Comparison of ENCODE assay signal across 9 mouse cellular contexts in the genomic region with DNA sequence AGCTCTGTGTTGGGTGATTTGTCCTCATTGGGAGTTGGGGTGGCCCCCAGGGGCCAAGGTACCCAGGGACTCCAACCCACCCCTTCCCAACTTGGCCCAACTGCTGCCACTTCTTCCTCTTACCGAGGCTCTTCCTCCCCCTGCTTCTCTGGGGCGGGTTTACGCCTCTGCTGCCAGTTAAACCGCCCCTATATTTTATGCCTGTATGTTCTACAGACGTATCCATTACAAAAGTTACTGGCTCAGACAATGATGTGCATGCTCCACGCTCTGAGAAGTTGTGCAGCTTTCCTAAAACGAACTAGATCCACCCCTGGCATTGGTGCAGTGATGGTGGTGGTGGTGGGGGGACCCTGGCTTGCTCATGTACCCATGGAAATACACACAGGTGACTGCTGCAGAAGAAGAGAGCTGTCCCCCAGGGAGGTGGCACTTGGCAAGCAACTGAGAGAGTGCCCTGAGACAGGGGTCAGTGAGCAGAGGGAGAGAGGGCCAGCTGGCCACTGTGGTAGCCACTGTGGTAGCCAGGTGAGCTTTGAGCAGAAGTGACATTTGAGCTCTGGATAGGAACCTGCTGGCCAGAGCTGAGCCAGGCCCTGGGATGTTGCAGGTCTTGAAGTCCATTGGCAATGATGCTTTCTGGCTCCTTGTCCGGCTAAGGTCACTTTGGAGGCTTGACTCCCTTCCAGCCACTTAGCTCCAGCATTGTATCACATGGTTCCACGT. TPM values are rescaled to one million over a fixed set of nuclear protein-coding genes. Genes with fewer than 3 reads are reported as not detected.
DNase-seq lines count a peak whose midpoint lies in the region; ATAC-seq and TF ChIP-seq lines count a peak whose summit lies in the region.
"Had no signal": no experiment of that assay in that cellular context is flagged by ENCODE, and none has a peak within 500 bp of the region (broad histone marks: within the 10 kb centered on the region; RNA-seq: fewer than 3 reads in every experiment).

No protein-coding gene starts in this region.

- H3K27ac ChIP-seq in bone marrow, adult 2 months (ENCODE audit: control insufficient read depth, insufficient read depth, low read depth, low read length, poor library complexity): peak overlapping the region; percentile 82
- H3K27ac ChIP-seq in liver, embryonic 11.5 days (ENCODE audit: low read depth, low read length): no peak overlapping the region
- H3K27ac ChIP-seq: embryonic facial prominence, embryonic 13.5 days had no signal

- DNase-seq in gastrocnemius, postnatal 14 days: peak; percentile 53
- DNase-seq in gastrocnemius, postnatal 10 days: no peak
- DNase-seq in cerebellum, postnatal 25 days: peak; percentile 51 to 54
- DNase-seq in liver, embryonic 11.5 days (ENCODE audit: low spot score): no peak
- DNase-seq in ovary, postnatal 14 days (ENCODE audit: low spot score): no peak
- DNase-seq in spleen, adult 12 weeks (ENCODE audit: low spot score): no peak

- 0 out of 2 replicates have a peak overlapping the region, but pooled peaks have one; percentile 14 for H3K9ac ChIP-seq in liver, embryonic 11.5 days (ENCODE audit: low read depth, low read length)
- H3K9ac ChIP-seq: embryonic facial prominence, embryonic 13.5 days; lung, embryonic 15.5 days had no signal

- H3K9me3 ChIP-seq in liver, embryonic 11.5 days (ENCODE audit: control insufficient read depth, low read length): no peaks in the 10 kb centered on the region
- H3K9me3 ChIP-seq: embryonic facial prominence, embryonic 13.5 days; lung, embryonic 15.5 days had no signal

- TF ChIP-seq CTCF in bone marrow, adult 2 months (IDR thresholded peaks at IDR 0.05; ENCODE audit: control insufficient read depth, insufficient read depth, low read length): no peak

- no peak for TF ChIP-seq POLR2A in bone marrow, adult 2 months (IDR thresholded peaks at IDR 0.05; ENCODE audit: borderline replicate concordance, control insufficient read depth, low read depth, low read length)

- intact Hi-C loops in gastrocnemius, postnatal 14 days (cut with DNase I; ENCODE audit: low total_unique reads): no loop called here

- H3K27me3 ChIP-seq in liver, embryonic 11.5 days (replicated peaks; ENCODE audit: control insufficient read depth, insufficient read depth, low read length): no peaks in the 10 kb centered on the region; the same call in 1 of the 2 replicates
- H3K27me3 ChIP-seq: embryonic facial prominence, embryonic 13.5 days; lung, embryonic 15.5 days had no signal

- 34% methylated on average over 9 of the region's 9 CpGs for WGBS in bone marrow, adult 2 months
- 76% methylated on average over 9 of the region's 9 CpGs for WGBS in liver, embryonic 11.5 days

- ATAC-seq in liver, embryonic 11.5 days (replicated peaks; ENCODE audit: low FRiP score): no peak

- H3K4me3 ChIP-seq in bone marrow, adult 2 months (replicated peaks; ENCODE audit: control insufficient read depth, low read depth, low read length): no peak overlapping the region
- H3K4me3 ChIP-seq in liver, embryonic 11.5 days (ENCODE audit: low read depth, low read length): no peak overlapping the region
- H3K4me3 ChIP-seq: embryonic facial prominence, embryonic 13.5 days; lung, embryonic 15.5 days had no signal

- H3K4me1 ChIP-seq in bone marrow, adult 2 months (ENCODE audit: control insufficient read depth, insufficient read depth, low read length): peaks cover 16% of the 10 kb centered on the region
- peaks cover 26% of the 10 kb centered on the region for H3K4me1 ChIP-seq in liver, embryonic 11.5 days (replicated peaks; ENCODE audit: control insufficient read depth, insufficient read depth, low read length)

- no peaks in the 10 kb centered on the region for H3K36me3 ChIP-seq in liver, embryonic 11.5 days (ENCODE audit: control insufficient read depth, insufficient read depth, low read length)
- H3K36me3 ChIP-seq: embryonic facial prominence, embryonic 13.5 days; lung, embryonic 15.5 days had no signal

- no peak overlapping the region for H3K4me2 ChIP-seq in liver, embryonic 11.5 days
- H3K4me2 ChIP-seq: embryonic facial prominence, embryonic 13.5 days; lung, embryonic 15.5 days had no signal

RNA-seq across cellular contexts. Expression of a gene that starts 18.2 kb away (rescaled TPM):
- 10 to 100 TPM; 64.9 to 70.5 TPM for total RNA-seq in gastrocnemius, postnatal 14 days (2021)
- 10 to 100 TPM; 66.8 to 73.4 TPM for total RNA-seq in gastrocnemius, postnatal 10 days (2021)
- polyA plus RNA-seq in bone marrow, adult 2 months (2011; ENCODE audit: insufficient read depth, insufficient read length, low replicate concordance, missing spikeins): 55.1 and 57.9 TPM in 2 replicates
- polyA plus RNA-seq in liver, embryonic 11.5 days (2014; fragmentation: Nextera tagmentation; extraction: Ambion mirVana): 17.3 and 22.2 TPM in 2 replicates

Comparison
In these comparisons a context has a peak if more than half of its experiments do, and no peak if none do; other contexts are left out.
1. DNase-seq: peak in gastrocnemius, postnatal 14 days (single experiment) and cerebellum, postnatal 25 days (2 of 2); none in gastrocnemius, postnatal 10 days (single experiment), liver, embryonic 11.5 days (single experiment), ovary, postnatal 14 days (single experiment) and spleen, adult 12 weeks (single experiment).